Mouse (Mus musculus): ENCODE results near the gene Zfp874b.
A peak's percentile ranks its signal among the peaks of the same experiment; 100 is the strongest.

GRCm38 (mm10) chr13:67500084-67500719 is 16.1 kb upstream of the Zfp874b start, which contains the start of gene Zfp58:
- TF ChIP-seq CTCF (IDR thresholded peaks at IDR 0.05; ENCODE audit: extremely low read depth, insufficient read length, insufficient replicate concordance, low read depth, low read length) = no peak
- peak; percentile 41; the same call in 1 of the 2 replicates for TF ChIP-seq POLR2A (IDR thresholded peaks at IDR 0.05; ENCODE audit: low read depth, low read length)
